In the genomic region with DNA sequence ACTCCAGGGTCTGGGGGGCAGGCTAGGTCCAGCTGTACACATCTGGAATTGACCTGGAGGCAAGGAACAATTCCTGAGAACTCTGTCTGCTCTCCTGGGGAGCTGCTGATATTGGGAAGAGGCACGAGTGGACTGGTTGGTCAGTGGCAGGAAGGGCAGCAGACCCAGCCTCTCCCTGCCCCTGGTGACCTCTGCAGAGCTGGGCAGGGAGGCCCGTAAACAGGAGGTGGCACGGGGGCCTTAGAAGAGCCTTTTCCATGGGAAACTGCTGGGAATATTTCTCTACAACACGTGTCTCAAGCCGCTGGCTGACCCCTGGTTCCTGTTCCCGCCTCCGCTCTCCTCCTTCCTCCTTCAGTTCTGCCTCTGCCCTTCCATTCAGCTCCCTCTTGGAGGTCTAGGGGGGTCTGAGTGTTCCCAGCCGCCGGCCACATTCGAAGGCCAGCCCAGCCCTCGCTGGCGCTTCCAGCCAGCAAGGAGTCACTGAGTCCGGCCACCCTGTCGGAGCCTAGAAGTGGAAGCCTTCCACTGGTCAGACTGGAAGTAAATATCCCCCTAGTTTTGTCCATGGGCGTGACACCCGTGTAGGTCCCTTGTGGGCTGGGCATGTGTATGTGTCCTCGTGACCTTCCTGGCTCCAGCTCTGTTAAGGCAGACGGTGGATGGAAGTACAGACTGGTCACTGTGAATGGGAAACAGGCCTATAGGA, we compare ENCODE assay signal across 8 mouse cellular contexts. TPM values are rescaled to one million over a fixed set of nuclear protein-coding genes. Genes with fewer than 3 reads are reported as not detected.
DNase-seq lines count a peak whose midpoint lies in the region; ATAC-seq and TF ChIP-seq lines count a peak whose summit lies in the region.
"Had no signal": no experiment of that assay in that cellular context is flagged by ENCODE, and none has a peak within 500 bp of the region (broad histone marks: within the 10 kb centered on the region; RNA-seq: fewer than 3 reads in every experiment).

No protein-coding gene starts in this region.

- no peak for ATAC-seq in embryonic facial prominence, embryonic 15.5 days (ENCODE audit: insufficient number of reproducible peaks, low FRiP score, low TSS enrichment, low read depth)
- ATAC-seq in lung, embryonic 14.5 days (ENCODE audit: insufficient read depth), result peak; percentile 13; the same call in 1 of the 2 replicates
- no peak for ATAC-seq in erythroblast, adult 5-6 weeks (replicated peaks; ENCODE audit: low FRiP score, poor library complexity, severe bottlenecking)

- no peaks in the 10 kb centered on the region; the same call in 1 of the 2 replicates for H3K4me1 ChIP-seq in brown adipose tissue, adult 24 weeks (ENCODE audit: control insufficient read depth, insufficient read depth, insufficient read length, low read length)
- peaks cover 81% of the 10 kb centered on the region for H3K4me1 ChIP-seq in embryonic facial prominence, embryonic 15.5 days
- peaks cover 24% of the 10 kb centered on the region; the same call in 1 of the 2 replicates for H3K4me1 ChIP-seq in lung, embryonic 14.5 days (ENCODE audit: insufficient read depth)

- no peak for TF ChIP-seq CTCF in lung, embryonic 14.5 days (IDR thresholded peaks at IDR 0.05; ENCODE audit: low read depth)

- 45% methylated on average over 18 of the region's 18 CpGs for WGBS in embryonic facial prominence, embryonic 15.5 days
- WGBS in lung, embryonic 14.5 days, result 36% methylated on average over 18 of the region's 18 CpGs

- H3K9me3 ChIP-seq in embryonic facial prominence, embryonic 15.5 days (replicated peaks), result no peaks in the 10 kb centered on the region
- H3K9me3 ChIP-seq in lung, embryonic 14.5 days (ENCODE audit: low read depth, low read length), result no peaks in the 10 kb centered on the region

- H3K4me3 ChIP-seq in brown adipose tissue, adult 24 weeks (ENCODE audit: insufficient read depth, low read depth, low read length), result no peak overlapping the region
- no peak overlapping the region for H3K4me3 ChIP-seq in embryonic facial prominence, embryonic 15.5 days (replicated peaks)
- no peak overlapping the region for H3K4me3 ChIP-seq in lung, embryonic 14.5 days (ENCODE audit: low read depth, low read length)

- H3K27ac ChIP-seq in brown adipose tissue, adult 24 weeks (replicated peaks; ENCODE audit: low read depth, low read length), result peak overlapping the region; percentile 88
- H3K27ac ChIP-seq in embryonic facial prominence, embryonic 15.5 days (replicated peaks), result peak overlapping the region; percentile 82
- peak overlapping the region; percentile 90 for H3K27ac ChIP-seq in lung, embryonic 14.5 days (ENCODE audit: low read depth)

- H3K36me3 ChIP-seq in embryonic facial prominence, embryonic 15.5 days, result no peaks in the 10 kb centered on the region
- no peaks in the 10 kb centered on the region for H3K36me3 ChIP-seq in lung, embryonic 14.5 days (ENCODE audit: insufficient read depth)

- H3K4me2 ChIP-seq in embryonic facial prominence, embryonic 15.5 days (replicated peaks), result no peak overlapping the region
- H3K4me2 ChIP-seq in lung, embryonic 14.5 days, result peak overlapping the region; percentile 24; the same call in 1 of the 2 replicates

- peaks cover 9% of the 10 kb centered on the region; the same call in 1 of the 2 replicates for H3K27me3 ChIP-seq in embryonic facial prominence, embryonic 15.5 days
- H3K27me3 ChIP-seq in lung, embryonic 14.5 days (ENCODE audit: insufficient read depth, low read length), result peaks cover 19% of the 10 kb centered on the region

- 0 out of 2 replicates have a peak overlapping the region, but pooled peaks have one; percentile 18 for H3K9ac ChIP-seq in embryonic facial prominence, embryonic 15.5 days
- H3K9ac ChIP-seq in lung, embryonic 14.5 days, result no peak overlapping the region; the same call in 1 of the 2 replicates

- peak; percentile 72 for DNase-seq in heart, postnatal 4 days
- DNase-seq in lung, embryonic 14.5 days, result peak; percentile 63
- DNase-seq in right cerebral cortex, postnatal 4 days, result no peak
- no peak for DNase-seq in T-cell, adult 2 months (ENCODE audit: low spot score)
- DNase-seq: thymus, postnatal 25 days had no signal

RNA-seq across cellular contexts. Expression of gene Prcd, which starts 5.0 kb away (rescaled TPM):
- polyA plus RNA-seq in brown adipose tissue, adult 24 weeks (2012; ENCODE audit: insufficient read depth, insufficient read length, missing spikeins), result 1.5 TPM in 1 of 2 replicates, not detected in the other
- 3.6 and 3.8 TPM in 2 replicates for polyA plus RNA-seq in embryonic facial prominence, embryonic 15.5 days (2015; fragmentation: Nextera tagmentation; extraction: Ambion mirVana)
- 1 to 10 TPM; 1.1 to 1.5 TPM for total RNA-seq in heart, postnatal 4 days (2021)
- 0.53 and 1.6 TPM in 2 replicates for polyA plus RNA-seq in lung, embryonic 14.5 days (2014; fragmentation: Nextera tagmentation; extraction: Ambion mirVana)
- total RNA-seq in erythroblast, adult 5-6 weeks (2015; ENCODE audit: low replicate concordance), result not detected in 2 replicates
- not detected in 2 replicates for total RNA-seq in erythroblast, adult 5-6 weeks (2017; ENCODE audit: low replicate concordance)

RNA-seq across cellular contexts. Expression of gene Cygb, which starts 5.7 kb away (rescaled TPM):
- 13.4 and 18.7 TPM in 2 replicates for polyA plus RNA-seq in brown adipose tissue, adult 24 weeks (2012; ENCODE audit: insufficient read depth, insufficient read length, missing spikeins)
- polyA plus RNA-seq in embryonic facial prominence, embryonic 15.5 days (2015; fragmentation: Nextera tagmentation; extraction: Ambion mirVana), result 32.7 and 33.3 TPM in 2 replicates
- total RNA-seq in heart, postnatal 4 days (2021), result 10 to 100 TPM; 46.2 to 57.9 TPM
- polyA plus RNA-seq in lung, embryonic 14.5 days (2014; fragmentation: Nextera tagmentation; extraction: Ambion mirVana), result 9.5 and 10.0 TPM in 2 replicates
- total RNA-seq in erythroblast, adult 5-6 weeks (2015; ENCODE audit: low replicate concordance), result not detected in 2 replicates
- not detected in 2 replicates for total RNA-seq in erythroblast, adult 5-6 weeks (2017; ENCODE audit: low replicate concordance)

RNA-seq across cellular contexts. Expression of gene Rhbdf2, which starts 21.5 kb away (rescaled TPM):
- 4.4 and 8.2 TPM in 2 replicates for polyA plus RNA-seq in brown adipose tissue, adult 24 weeks (2012; ENCODE audit: insufficient read depth, insufficient read length, missing spikeins)
- 8.3 and 8.8 TPM in 2 replicates for polyA plus RNA-seq in embryonic facial prominence, embryonic 15.5 days (2015; fragmentation: Nextera tagmentation; extraction: Ambion mirVana)
- total RNA-seq in heart, postnatal 4 days (2021), result 10 to 100 TPM; 16.4 to 17.5 TPM
- polyA plus RNA-seq in lung, embryonic 14.5 days (2014; fragmentation: Nextera tagmentation; extraction: Ambion mirVana), result 8.9 and 9.8 TPM in 2 replicates
- total RNA-seq in erythroblast, adult 5-6 weeks (2015; ENCODE audit: low replicate concordance), result 2.3 and 5.0 TPM in 2 replicates
- total RNA-seq in erythroblast, adult 5-6 weeks (2017; ENCODE audit: low replicate concordance), result 2.8 and 3.2 TPM in 2 replicates

Comparison
In these comparisons a context has a peak if more than half of its experiments do, and no peak if none do; other contexts are left out.
1. DNase-seq: peak in heart, postnatal 4 days (single experiment) and lung, embryonic 14.5 days (single experiment); none in right cerebral cortex, postnatal 4 days (single experiment) and T-cell, adult 2 months (single experiment).
2. Peak in every context shown above with its lines, with median percentiles within 50 percentile points of each other: H3K27ac ChIP-seq.